Mouse (Mus musculus): ENCODE measurements at regions not wholly inside any gene's neighbourhood (a gene's known extent, or its start where the extent isn't known, plus 50 kb on each side); places are given as distances from the start of the nearest gene placed in this dataset.

DNA sequence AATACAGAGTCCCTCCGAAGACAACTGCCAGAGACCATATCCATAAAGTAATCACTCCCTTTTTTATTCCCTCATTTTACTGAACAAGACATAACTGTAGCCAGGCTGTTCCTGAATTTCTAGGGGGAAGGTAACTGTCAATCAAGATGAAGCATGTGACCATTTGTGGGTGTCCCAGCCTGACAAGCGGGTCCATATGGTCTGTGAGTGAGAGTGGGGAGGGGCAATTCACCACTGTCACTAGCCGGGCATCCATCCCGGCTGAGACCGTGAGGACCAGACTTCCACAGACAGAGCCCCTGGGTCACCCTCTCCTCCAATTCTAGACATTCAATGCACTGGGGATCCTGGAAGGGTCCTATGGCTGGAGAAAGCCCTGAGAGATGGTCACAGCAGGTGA is 54.6 kb downstream of the Gm11733 start:
- no peak for ATAC-seq (ENCODE audit: extremely low read depth, insufficient number of reproducible peaks, low FRiP score, poor library complexity, severe bottlenecking)

DNA sequence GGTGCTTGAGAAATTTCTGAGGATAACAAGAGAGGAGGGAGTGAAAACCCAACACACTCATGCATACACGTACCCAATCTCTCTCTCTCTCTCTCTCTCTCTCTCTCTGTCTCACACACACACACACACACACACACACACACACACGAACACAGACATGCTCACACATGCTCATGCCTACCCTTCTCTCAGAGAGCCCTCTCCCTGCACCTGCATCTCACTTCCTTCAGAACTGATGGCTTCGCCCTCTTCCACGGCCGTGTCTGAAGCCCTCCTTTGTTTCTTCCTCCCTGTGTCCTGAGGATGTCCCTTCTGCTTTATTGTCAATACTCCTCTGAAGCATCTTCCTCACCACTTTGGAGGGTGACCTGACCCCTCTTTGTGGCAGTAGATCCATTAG is 56.4 kb downstream of the Gm11733 start:
- ATAC-seq (ENCODE audit: extremely low read depth, insufficient number of reproducible peaks, low FRiP score, poor library complexity, severe bottlenecking), result no peak

DNA sequence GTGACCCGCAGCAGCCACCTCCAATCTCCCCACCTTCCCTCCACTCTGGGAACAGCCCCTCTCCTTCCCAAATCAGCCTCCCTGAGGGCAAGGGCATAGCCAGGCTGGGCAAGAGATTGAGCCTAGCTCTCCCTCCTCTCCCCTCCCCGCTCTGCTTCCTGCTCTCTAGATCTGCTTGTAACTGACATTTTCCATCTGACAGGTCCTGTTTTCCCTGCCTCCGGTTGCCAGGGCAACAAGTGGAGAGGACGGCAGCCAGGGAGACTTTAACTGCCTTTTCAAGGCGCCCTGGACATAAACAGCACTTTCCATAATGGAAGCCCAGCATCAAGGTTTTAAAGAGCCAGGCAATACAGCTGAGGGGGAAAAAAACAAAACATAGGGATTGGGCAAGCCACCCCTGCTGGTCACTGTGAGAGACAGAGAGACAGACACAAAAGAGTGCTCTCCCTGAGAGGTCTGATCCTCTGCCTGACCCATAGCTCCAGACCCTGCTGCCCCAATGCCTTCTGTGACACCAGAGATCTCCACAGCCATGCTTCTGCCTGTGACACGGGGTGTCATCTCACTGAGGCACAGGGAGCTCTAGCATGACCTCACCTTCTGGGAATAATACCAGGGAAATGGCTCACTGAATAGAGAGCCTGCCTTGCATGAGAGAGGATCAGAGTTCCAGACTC is 57.2 kb downstream of the Gm11733 start:
- ATAC-seq (ENCODE audit: extremely low read depth, insufficient number of reproducible peaks, low FRiP score, poor library complexity, severe bottlenecking), result no peak

DNA sequence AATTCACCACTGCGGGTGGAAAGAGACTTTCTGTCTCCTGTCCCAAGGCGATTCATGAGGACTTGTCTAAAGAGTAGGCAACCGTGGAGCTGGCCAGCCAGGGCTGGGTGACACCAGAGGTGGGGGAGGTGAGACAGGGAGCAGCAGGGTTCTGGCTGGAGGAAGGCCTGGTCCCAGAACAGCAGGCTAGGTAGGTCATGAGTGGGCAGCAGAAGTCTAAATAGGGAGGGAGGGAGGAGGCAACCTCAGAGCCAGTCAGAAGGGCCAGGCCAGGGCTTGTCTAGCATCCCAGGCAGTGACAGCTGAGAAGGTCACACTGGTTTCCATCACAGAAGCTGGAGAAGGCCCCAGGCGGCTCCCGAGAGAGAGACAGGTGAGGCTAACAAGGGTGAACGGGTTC is 59.0 kb downstream of the Gm11733 start:
- no peak for ATAC-seq (ENCODE audit: extremely low read depth, insufficient number of reproducible peaks, low FRiP score, poor library complexity, severe bottlenecking)

DNA sequence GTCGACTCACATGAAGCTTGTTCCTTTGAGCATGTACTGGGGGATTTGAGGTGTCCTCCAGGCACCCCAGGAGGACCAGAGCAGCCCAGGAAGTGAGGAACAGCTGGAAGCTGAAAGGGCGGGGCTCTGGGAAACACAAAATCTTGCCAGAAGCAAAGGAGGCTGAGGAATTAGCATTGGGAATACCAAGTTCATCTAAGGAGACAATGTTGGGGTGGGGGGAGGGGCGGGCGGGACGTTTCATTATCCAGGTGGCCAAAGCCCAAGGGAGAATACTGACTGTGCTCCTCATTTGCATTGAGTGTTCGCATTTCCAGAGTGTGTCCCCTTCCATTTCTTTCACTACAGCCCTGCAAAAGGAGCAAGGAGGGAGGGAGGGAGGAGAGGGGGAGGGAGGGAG is 60.3 kb downstream of the Gm11733 start:
- ATAC-seq (ENCODE audit: extremely low read depth, insufficient number of reproducible peaks, low FRiP score, poor library complexity, severe bottlenecking), result no peak

DNA sequence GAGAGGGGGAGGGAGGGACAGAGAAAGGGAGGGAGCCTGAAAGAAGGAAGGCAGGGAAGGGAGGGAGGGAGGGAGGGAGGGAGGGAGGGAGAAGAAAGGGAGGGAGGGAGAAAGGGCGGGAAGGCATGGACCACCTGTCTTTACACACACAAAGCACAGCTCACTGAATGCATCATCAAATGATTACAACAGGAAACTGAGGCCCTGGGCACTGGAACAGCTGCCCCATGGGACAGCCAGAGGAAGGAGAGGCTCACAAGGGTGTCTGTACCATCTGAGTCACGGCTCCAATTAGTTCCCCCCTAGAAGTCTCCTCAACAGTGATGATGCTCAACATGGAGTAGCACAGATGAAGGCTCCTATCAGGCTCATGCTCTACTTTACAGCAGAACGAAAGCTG is 60.8 kb downstream of the Gm11733 start:
- ATAC-seq (ENCODE audit: extremely low read depth, insufficient number of reproducible peaks, low FRiP score, poor library complexity, severe bottlenecking), result no peak

DNA sequence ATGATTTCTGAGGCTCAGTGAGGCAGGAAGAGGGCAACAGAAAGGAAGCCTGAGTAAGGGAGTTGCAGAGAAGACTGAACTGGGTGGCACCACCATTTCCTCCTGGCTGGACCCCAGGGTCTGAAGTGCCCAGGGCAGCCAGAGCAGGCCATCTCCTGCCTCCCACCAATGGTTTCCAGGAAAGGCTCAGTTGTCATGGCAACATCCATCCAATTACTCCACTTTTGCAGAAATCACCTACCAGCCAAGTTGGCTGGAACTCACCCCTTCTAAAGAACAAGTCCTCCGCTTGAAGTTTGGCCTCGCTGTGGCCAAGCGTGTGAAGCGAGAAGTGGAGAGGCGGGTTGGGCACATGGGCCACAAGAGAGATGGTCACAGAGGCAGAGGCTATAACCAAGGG is 67.8 kb downstream of the Gm11733 start:
- ATAC-seq (ENCODE audit: extremely low read depth, insufficient number of reproducible peaks, low FRiP score, poor library complexity, severe bottlenecking), result no peak

DNA sequence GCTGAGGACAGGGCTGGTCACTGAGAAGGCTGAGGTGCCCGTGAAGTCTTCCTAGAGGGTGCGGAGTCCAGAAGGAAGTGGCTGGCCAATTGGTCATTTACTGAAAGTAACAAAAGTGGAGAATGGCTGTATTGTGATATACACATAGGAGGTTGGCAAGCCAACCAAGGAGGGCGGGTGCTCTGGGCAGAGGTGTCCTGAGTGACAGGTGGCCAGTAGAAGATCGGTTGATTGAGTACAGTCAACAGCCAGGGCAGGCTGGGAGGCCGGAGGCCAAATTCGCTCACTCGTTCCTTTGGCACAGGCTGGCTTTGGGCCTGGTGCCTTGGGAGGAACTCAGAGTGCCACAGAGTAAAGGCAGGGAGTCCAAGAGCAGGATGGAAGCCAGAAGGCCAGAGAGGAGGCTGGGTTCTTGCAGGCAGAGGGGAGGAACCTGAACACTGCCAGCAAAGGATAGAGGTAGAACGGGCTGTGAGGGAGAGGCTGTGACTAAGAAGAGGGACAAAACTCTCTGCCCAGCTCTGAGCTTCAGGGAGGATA is 68.3 kb downstream of the Gm11733 start:
- no peak for ATAC-seq (ENCODE audit: extremely low read depth, insufficient number of reproducible peaks, low FRiP score, poor library complexity, severe bottlenecking)

DNA sequence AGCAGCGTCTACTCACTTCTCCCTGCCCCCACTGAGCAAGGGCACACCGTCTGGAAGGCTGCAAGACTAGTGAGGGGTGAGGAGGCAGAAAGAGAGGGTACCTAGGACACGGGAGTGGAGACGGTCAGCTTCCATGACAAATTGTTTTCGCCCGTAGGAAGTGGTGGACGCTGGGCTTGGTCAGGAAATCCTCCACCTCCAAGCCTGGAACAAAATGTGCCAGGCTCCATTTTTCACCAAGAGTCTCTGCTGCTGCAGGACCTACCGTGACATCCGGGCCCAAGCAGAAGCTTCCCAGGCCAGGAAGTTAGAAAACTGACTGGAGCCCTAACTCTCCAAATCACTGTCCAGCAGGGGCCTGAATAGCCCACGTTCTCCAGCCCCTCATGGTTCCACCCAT is 69.9 kb downstream of the Gm11733 start:
- no peak for ATAC-seq (ENCODE audit: extremely low read depth, insufficient number of reproducible peaks, low FRiP score, poor library complexity, severe bottlenecking)

DNA sequence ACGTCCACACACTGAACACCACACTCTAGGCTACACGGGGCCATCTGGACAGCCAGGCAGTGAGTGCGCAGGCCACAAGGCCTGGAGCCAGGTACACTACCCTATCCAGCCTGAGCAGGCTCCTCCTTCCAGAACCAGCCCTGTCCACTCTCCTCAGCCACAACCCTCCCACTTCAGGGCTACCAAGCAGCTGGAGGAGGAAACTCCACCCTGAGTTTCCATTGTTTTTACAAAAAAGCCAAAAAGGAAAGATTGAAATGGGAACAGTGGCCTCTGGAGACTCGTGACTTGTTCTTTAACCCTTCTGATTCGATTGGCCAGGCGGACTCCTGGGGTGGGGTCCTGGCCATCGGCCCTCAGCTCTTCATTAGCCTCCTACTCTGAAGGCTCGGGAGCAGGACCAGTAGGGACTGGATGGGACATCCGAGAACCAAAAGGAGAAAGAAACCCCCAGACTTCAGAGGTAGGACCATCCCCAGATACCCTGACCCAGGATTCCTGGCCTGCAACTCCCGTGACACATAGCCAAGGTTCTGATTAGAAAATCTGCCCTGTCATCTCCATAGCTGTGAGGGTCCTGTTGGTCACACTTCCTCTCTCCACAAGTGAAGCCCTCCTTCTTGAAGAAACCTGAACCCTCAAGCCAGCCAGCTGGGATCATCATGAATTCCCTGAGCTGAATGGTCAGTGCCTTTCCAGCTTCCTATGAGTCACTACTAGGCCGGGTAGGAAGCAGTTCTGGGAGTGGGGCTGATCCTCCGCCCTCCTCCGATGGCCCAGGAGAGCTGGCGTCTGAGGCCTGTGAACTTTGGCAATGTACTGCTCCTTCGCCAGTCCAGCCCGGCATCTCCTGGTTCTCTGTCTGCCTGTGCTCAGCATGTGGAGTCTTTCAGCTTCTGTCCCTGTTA is 73.6 kb downstream of the Gm11733 start:
- ATAC-seq (ENCODE audit: extremely low read depth, insufficient number of reproducible peaks, low FRiP score, poor library complexity, severe bottlenecking), result 0 out of 2 replicates have a peak, but pooled peaks have one; percentile 16

DNA sequence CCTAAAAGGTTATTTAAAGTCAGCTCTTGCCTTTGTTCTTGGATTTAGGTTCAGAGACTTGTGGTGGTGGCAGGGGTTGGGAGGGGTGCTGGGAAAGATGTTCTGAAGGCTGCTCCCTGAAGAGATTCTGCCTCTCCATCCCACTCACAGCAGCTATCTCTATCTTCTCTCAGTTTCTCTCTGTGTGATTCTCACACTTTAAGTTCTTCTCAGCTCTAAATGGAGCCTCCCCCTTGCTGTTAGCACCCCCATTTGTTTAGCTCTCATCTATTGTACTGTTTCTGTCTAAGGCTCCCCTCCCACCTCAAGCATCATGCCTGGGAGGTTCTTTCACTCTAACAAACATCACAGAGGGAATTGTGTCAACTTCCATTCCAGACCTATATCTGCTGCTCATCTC is 75.7 kb downstream of the Gm11733 start:
- ATAC-seq (ENCODE audit: extremely low read depth, insufficient number of reproducible peaks, low FRiP score, poor library complexity, severe bottlenecking), result no peak

DNA sequence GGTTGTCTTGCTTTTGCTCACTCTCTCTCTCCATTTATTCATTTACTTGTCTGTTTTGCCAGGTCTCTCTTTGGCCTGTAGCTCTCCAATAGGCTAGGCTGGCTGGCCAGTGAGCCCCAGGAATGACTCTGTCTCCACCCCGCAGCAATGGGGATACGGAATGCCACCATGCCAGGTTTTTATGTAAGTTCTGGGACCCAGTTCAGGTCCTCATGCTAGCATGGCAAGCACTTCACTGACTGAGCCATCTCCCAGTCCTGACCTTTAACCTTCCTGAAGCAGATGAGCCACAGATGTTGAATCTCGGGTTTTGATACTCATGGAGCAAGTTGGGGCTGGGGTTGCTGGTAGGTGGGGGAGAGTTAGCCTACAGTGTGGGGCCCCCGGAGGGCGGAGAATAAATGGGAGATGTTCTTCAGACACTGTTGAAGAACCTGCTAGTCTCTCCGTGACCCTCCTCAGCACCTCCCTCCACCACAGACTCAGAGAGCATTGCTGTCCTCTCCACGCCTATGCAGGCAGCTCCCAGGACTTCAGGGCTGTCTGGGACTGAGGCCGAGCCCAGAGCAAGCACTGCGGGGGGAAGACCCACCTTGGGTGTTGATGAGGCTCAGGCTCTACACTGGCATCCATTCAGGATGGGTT is 83.9 kb downstream of the Gm11733 start:
- no peak for ATAC-seq (ENCODE audit: extremely low read depth, insufficient number of reproducible peaks, low FRiP score, poor library complexity, severe bottlenecking)

DNA sequence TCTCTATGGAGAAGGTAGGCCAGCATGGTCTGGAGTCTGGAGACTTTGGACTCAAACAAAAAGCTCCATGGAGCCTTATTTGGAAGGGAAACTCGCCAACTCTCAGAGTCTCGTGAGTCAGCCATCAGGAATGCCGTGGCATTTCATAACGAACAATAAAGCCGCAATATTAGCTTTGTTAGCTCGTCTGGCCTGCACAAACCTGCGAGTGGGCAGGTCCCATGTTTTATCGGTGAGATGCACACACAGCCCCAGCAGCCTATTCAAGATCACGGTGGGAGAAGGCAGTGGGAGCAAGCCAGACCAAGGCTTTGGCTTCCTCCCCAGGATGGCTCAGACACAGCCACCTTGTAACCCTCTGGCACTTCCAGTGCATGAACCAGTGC is 84.4 kb downstream of the Gm11733 start:
- no peak for ATAC-seq (ENCODE audit: extremely low read depth, insufficient number of reproducible peaks, low FRiP score, poor library complexity, severe bottlenecking)

DNA sequence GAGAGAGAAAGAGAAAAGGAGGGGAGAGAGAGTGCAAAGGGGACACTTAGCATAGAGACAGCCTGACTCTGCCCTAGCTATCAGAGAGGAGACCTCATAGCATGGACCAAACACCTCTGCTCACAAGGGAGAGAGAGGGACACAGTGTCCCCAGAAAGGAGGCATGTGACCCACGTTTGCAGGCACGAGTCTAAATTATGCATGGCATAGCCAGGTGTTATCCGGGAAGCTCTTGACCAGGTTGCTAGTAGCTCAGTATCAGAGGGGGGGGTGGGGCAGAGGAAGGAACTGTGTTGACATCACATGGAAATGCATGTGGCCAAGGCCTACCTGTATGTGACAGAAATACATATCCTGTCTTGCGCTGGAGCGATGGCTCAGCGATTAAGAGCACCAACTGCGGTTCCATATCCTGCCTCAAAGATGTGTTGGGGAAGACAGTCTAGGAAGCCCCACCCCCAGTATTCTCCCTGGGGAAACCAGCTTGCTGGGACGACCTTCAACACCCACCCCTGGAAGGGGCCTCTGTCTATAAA is 84.5 kb upstream of the Tnrc6c start:
- no peak for ATAC-seq (ENCODE audit: extremely low read depth, insufficient number of reproducible peaks, low FRiP score, poor library complexity, severe bottlenecking)

DNA sequence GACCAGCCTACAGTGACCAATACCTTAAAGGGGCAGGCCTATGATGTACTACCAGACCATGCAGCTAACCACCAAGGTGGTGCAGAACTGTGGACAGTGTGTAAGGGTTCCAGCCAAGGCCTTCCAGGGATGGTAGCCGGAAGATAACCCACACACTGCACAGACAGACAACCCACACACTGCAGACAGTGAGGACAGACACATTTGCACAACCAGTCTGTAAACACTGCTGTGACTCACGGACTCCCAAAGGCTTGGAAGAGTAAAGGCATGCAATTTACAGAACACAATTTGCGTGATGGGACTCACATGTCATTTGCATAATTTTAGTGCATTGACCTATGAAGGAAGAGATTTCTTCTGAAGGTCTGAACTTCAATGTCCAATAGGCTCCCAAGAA is 82.2 kb upstream of the Tnrc6c start:
- no peak for ATAC-seq (ENCODE audit: extremely low read depth, insufficient number of reproducible peaks, low FRiP score, poor library complexity, severe bottlenecking)

DNA sequence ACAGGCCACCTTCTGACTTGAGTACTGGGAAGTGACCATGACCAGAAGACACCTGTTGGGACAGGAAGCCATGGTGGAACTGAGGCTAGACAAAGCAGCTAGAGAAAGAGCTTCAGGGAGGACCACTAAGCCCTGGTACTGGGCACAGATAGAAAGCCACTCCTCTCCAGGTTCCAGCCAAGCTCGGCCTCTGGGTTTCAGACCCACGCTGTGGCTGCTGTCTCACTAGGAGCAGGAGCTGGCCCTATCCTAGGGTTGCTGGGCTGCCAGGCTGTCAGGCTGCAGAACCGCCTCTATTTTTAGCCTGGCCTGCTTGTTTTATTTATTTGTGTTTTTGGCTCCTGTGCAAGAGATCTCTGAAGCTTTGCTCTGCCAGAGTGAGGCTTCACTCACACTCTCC is 79.4 kb upstream of the Tnrc6c start:
- ATAC-seq (ENCODE audit: extremely low read depth, insufficient number of reproducible peaks, low FRiP score, poor library complexity, severe bottlenecking), result no peak

DNA sequence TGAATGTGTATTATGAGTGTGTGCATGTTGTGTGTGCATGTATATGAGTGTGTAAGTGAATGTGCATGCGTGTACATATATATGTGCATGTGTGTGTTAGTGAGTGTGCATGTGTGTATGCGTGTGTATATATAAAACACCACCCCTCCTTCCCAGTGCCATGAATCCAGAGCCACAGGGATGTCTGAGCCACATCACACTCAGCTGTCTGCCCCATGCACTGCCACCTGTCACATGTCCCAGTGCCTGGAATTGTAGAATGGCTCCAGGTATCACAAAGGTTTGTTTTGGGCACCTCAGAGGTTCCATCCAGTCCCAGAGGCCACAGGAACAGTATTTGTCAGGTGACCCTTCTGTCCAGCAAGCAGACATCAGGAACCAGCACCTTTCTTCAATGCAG is 75.0 kb upstream of the Tnrc6c start:
- no peak for ATAC-seq (ENCODE audit: extremely low read depth, insufficient number of reproducible peaks, low FRiP score, poor library complexity, severe bottlenecking)

DNA sequence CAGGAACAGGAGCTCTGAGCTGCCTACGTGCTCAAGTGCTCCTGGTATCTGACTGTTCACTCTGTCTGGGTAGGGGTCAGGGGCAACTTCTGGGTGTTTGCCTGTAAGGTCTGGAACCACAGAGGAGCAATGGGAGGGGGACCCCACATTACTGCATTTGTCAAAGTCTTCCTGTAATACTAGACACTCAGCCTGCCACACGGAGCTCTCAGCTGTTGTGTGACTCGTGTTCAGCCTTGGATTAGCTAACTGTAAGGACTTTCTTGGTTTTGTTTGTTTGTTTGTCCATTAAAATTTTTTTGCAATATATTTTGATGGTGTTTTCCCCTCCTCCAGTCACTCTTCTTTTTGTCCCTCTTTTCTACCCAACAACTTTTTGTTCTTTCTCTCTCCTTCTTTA is 74.4 kb upstream of the Tnrc6c start:
- ATAC-seq (ENCODE audit: extremely low read depth, insufficient number of reproducible peaks, low FRiP score, poor library complexity, severe bottlenecking), result no peak

DNA sequence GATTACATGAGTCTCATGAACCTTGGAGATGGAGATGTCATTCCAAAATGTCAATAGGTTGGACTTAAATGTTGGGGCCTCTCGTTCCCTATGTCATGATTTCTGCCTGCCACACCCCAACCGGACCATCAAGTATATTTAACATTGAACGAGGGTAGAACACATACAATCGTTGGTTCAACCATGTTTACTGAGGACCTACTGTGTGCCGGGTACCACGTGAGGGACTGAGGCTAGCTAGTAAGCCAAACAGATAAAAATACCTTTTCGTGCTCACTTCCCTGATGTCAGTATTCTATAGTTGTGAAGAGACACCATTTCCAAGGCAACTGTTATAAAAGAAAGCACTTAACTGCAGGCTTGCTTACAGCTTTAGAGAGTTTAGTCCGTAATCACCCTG is 70.6 kb upstream of the Tnrc6c start:
- no peak for ATAC-seq (ENCODE audit: extremely low read depth, insufficient number of reproducible peaks, low FRiP score, poor library complexity, severe bottlenecking)

DNA sequence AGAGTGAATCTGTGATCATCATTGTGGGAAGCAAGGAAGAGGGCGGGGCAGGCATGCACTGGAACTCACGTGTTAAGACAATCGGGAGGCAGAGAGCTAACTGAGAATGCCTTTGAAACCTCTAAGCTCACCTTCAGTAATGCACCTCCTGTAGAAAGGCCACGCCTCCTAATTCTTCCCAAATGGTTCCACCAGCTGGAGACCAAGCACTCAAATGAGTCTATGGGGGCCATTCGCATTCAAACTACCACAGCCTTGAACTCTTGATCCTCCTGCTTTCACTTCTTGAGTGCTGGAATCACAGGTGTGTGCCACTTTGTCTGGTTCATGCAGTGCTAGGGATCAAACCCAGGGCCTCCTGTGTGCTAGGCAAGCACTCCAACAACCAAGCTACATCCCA is 68.5 kb upstream of the Tnrc6c start:
- no peak for ATAC-seq (ENCODE audit: extremely low read depth, insufficient number of reproducible peaks, low FRiP score, poor library complexity, severe bottlenecking)

Data from neutrophil, adult 5-6 weeks (primary cell).